17 mouse cellular contexts compared by ENCODE assay signal in genomic region chr12:81321021-81321420, GRCm38 (mm10). TPM values are rescaled to one million over a fixed set of nuclear protein-coding genes. Genes with fewer than 3 reads are reported as not detected.
DNase-seq lines count a peak whose midpoint lies in the region; ATAC-seq and TF ChIP-seq lines count a peak whose summit lies in the region.
"Had no signal": no experiment of that assay in that cellular context is flagged by ENCODE, and none has a peak within 500 bp of the region (broad histone marks: within the 10 kb centered on the region; RNA-seq: fewer than 3 reads in every experiment).

No protein-coding gene starts in this region.

- no peaks in the 10 kb centered on the region for H3K27me3 ChIP-seq in forebrain, embryonic 14.5 days (replicated peaks; ENCODE audit: control insufficient read depth, insufficient read depth, low read length)
- H3K27me3 ChIP-seq in forebrain, embryonic 10.5 days (ENCODE audit: poor library complexity, severe bottlenecking) = no peaks in the 10 kb centered on the region
- H3K27me3 ChIP-seq in hindbrain, embryonic 12.5 days = no peaks in the 10 kb centered on the region
- H3K27me3 ChIP-seq in hindbrain, postnatal 0 days (ENCODE audit: insufficient read depth, low read length) = no peaks in the 10 kb centered on the region
- H3K27me3 ChIP-seq: embryonic facial prominence, embryonic 12.5 days; liver, embryonic 13.5 days had no signal

- no peaks in the 10 kb centered on the region for H3K9me3 ChIP-seq in forebrain, embryonic 14.5 days (replicated peaks; ENCODE audit: control insufficient read depth, low read length)
- no peaks in the 10 kb centered on the region for H3K9me3 ChIP-seq in forebrain, embryonic 10.5 days
- H3K9me3 ChIP-seq in hindbrain, embryonic 12.5 days (replicated peaks) = no peaks in the 10 kb centered on the region
- H3K9me3 ChIP-seq in hindbrain, postnatal 0 days (ENCODE audit: low read length) = no peaks in the 10 kb centered on the region
- H3K9me3 ChIP-seq: embryonic facial prominence, embryonic 12.5 days; limb, embryonic 10.5 days; liver, embryonic 13.5 days had no signal

- ATAC-seq in forebrain, embryonic 14.5 days = no peak
- no peak for ATAC-seq in hindbrain, embryonic 12.5 days (ENCODE audit: low FRiP score)
- no peak for ATAC-seq in hindbrain, postnatal 0 days
- ATAC-seq: intestine, embryonic 16.5 days had no signal

- no peaks in the 10 kb centered on the region for H3K4me1 ChIP-seq in forebrain, embryonic 14.5 days (ENCODE audit: control insufficient read depth, insufficient read depth, low read length)
- H3K4me1 ChIP-seq in forebrain, embryonic 10.5 days = peaks cover 15% of the 10 kb centered on the region
- peaks cover 9% of the 10 kb centered on the region for H3K4me1 ChIP-seq in hindbrain, embryonic 12.5 days
- peaks cover 10% of the 10 kb centered on the region; the same call in 1 of the 2 replicates for H3K4me1 ChIP-seq in hindbrain, postnatal 0 days (ENCODE audit: insufficient read depth, low read length)
- H3K4me1 ChIP-seq: liver, embryonic 13.5 days had no signal

- H3K36me3 ChIP-seq in forebrain, embryonic 14.5 days (ENCODE audit: control insufficient read depth, insufficient read depth, low read length) = no peaks in the 10 kb centered on the region
- no peaks in the 10 kb centered on the region for H3K36me3 ChIP-seq in forebrain, embryonic 10.5 days (replicated peaks)
- H3K36me3 ChIP-seq in hindbrain, embryonic 12.5 days = no peaks in the 10 kb centered on the region
- no peaks in the 10 kb centered on the region for H3K36me3 ChIP-seq in hindbrain, postnatal 0 days (ENCODE audit: insufficient read depth, low read length)
- H3K36me3 ChIP-seq: embryonic facial prominence, embryonic 12.5 days; limb, embryonic 10.5 days; liver, embryonic 13.5 days had no signal

- peak; percentile 26 for DNase-seq in forebrain, embryonic 14.5 days (ENCODE audit: low spot score)
- no peak for DNase-seq in forebrain, embryonic 10.5 days (ENCODE audit: extremely low spot score, low spot score)
- no peak for DNase-seq in hindbrain, postnatal 0 days (ENCODE audit: low spot score)
- DNase-seq in thymus, postnatal 14 days = peak; percentile 11
- no peak for DNase-seq in thymus, postnatal 0 days (ENCODE audit: low spot score)
- DNase-seq in yolk sac, embryonic 10.5 days (ENCODE audit: low spot score) = peak; percentile 3
- DNase-seq in adrenal gland, adult 8-10 months = no peak
- DNase-seq: cerebellum, adult 8-10 months; gastrocnemius, adult 2 months; kidney, postnatal 25 days; liver, embryonic 13.5 days; right cerebral cortex, postnatal 25 days; thymus, adult 18-20 months had no signal

- no peak overlapping the region for H3K27ac ChIP-seq in forebrain, embryonic 14.5 days (ENCODE audit: low read depth, low read length)
- no peak overlapping the region for H3K27ac ChIP-seq in forebrain, embryonic 10.5 days
- H3K27ac ChIP-seq in hindbrain, embryonic 12.5 days = 0 out of 2 replicates have a peak overlapping the region, but pooled peaks have one; percentile 24
- H3K27ac ChIP-seq in hindbrain, postnatal 0 days = no peak overlapping the region
- H3K27ac ChIP-seq: embryonic facial prominence, embryonic 12.5 days; gastrocnemius, adult 2 months; limb, embryonic 10.5 days; liver, embryonic 13.5 days had no signal

- no peak overlapping the region for H3K4me2 ChIP-seq in forebrain, embryonic 14.5 days (ENCODE audit: low read length)
- no peak overlapping the region for H3K4me2 ChIP-seq in hindbrain, embryonic 12.5 days (replicated peaks)
- no peak overlapping the region for H3K4me2 ChIP-seq in hindbrain, postnatal 0 days (ENCODE audit: low read depth, low read length)
- H3K4me2 ChIP-seq: embryonic facial prominence, embryonic 12.5 days; liver, embryonic 13.5 days had no signal

- no peak for TF ChIP-seq CTCF in hindbrain, postnatal 0 days (IDR thresholded peaks at IDR 0.05; ENCODE audit: low read depth)

- no peak overlapping the region for H3K9ac ChIP-seq in forebrain, embryonic 14.5 days (ENCODE audit: low read length)
- no peak overlapping the region for H3K9ac ChIP-seq in hindbrain, embryonic 12.5 days
- no peak overlapping the region for H3K9ac ChIP-seq in hindbrain, postnatal 0 days (replicated peaks; ENCODE audit: low read length)
- H3K9ac ChIP-seq: embryonic facial prominence, embryonic 12.5 days; liver, embryonic 13.5 days had no signal

- H3K4me3 ChIP-seq in forebrain, embryonic 14.5 days (ENCODE audit: low read depth, low read length) = no peak overlapping the region
- H3K4me3 ChIP-seq in forebrain, embryonic 10.5 days = no peak overlapping the region
- H3K4me3 ChIP-seq in hindbrain, embryonic 12.5 days = no peak overlapping the region
- no peak overlapping the region for H3K4me3 ChIP-seq in hindbrain, postnatal 0 days (ENCODE audit: low read length)
- H3K4me3 ChIP-seq: embryonic facial prominence, embryonic 12.5 days; gastrocnemius, adult 2 months; limb, embryonic 10.5 days; liver, embryonic 13.5 days had no signal

- 86% methylated on average over 1 of the region's 1 CpGs for WGBS in forebrain, embryonic 14.5 days
- WGBS in forebrain, embryonic 10.5 days = 86% methylated on average over 1 of the region's 1 CpGs
- WGBS in hindbrain, embryonic 12.5 days = 63% methylated on average over 1 of the region's 1 CpGs
- WGBS in hindbrain, postnatal 0 days = 58% methylated on average over 1 of the region's 1 CpGs

RNA-seq across cellular contexts. Expression of gene Slc8a3, which starts 12.0 kb away (rescaled TPM):
- polyA plus RNA-seq in forebrain, embryonic 14.5 days (2014; fragmentation: Nextera tagmentation; extraction: Ambion mirVana) = 2.3 and 3.5 TPM in 2 replicates
- polyA plus RNA-seq in forebrain, embryonic 10.5 days (2016; fragmentation: Nextera tagmentation; extraction: Ambion mirVana) = 0.67 and 0.90 TPM in 2 replicates
- 3.4 and 3.5 TPM in 2 replicates for polyA plus RNA-seq in hindbrain, embryonic 12.5 days (2016; fragmentation: Nextera tagmentation; extraction: Ambion mirVana)
- 51.2 and 52.0 TPM in 2 replicates for total RNA-seq in hindbrain, postnatal 0 days (2014; rRNA removed)
- 9.9 and 11.0 TPM in 2 replicates for polyA plus RNA-seq in hindbrain, postnatal 0 days (2015; fragmentation: Nextera tagmentation; extraction: Ambion mirVana)
- 0.03 TPM in 1 of 2 replicates, not detected in the other for polyA plus RNA-seq in thymus, postnatal 0 days (2015; fragmentation: Nextera tagmentation; extraction: Ambion mirVana)
- 1 to 10 TPM; 1.1 to 2.2 (median 1.9) TPM for total RNA-seq in adrenal gland, adult 8-10 months (2022)

RNA-seq across cellular contexts. Expression of gene Gm4787, which starts 58.2 kb away (rescaled TPM):
- 0.14 and 0.20 TPM in 2 replicates for polyA plus RNA-seq in forebrain, embryonic 14.5 days (2014; fragmentation: Nextera tagmentation; extraction: Ambion mirVana)
- polyA plus RNA-seq in forebrain, embryonic 10.5 days (2016; fragmentation: Nextera tagmentation; extraction: Ambion mirVana) = 0.16 and 0.17 TPM in 2 replicates
- 0.26 and 0.35 TPM in 2 replicates for polyA plus RNA-seq in hindbrain, embryonic 12.5 days (2016; fragmentation: Nextera tagmentation; extraction: Ambion mirVana)
- total RNA-seq in hindbrain, postnatal 0 days (2014; rRNA removed) = 0.68 and 3.5 TPM in 2 replicates
- polyA plus RNA-seq in hindbrain, postnatal 0 days (2015; fragmentation: Nextera tagmentation; extraction: Ambion mirVana) = 0.09 and 0.11 TPM in 2 replicates
- polyA plus RNA-seq in thymus, postnatal 0 days (2015; fragmentation: Nextera tagmentation; extraction: Ambion mirVana) = 0.15 and 0.39 TPM in 2 replicates
- total RNA-seq in adrenal gland, adult 8-10 months (2022) = 1 to 10 TPM; 1.1 to 6.0 (median 3.1) TPM

Comparison
In these comparisons a context has a peak if more than half of its experiments do, and no peak if none do; other contexts are left out.
1. DNase-seq: peak in forebrain, embryonic 14.5 days (single experiment), thymus, postnatal 14 days (single experiment) and yolk sac, embryonic 10.5 days (single experiment); none in forebrain, embryonic 10.5 days (single experiment), hindbrain, postnatal 0 days (single experiment), thymus, postnatal 0 days (single experiment) and adrenal gland, adult 8-10 months (single experiment).